Mouse (Mus musculus) hindbrain, embryonic 16.5 days (tissue): ENCODE data around the gene Akr1b7. TPM values are rescaled to one million over a fixed set of nuclear protein-coding genes. Genes with fewer than 3 reads are reported as not detected.
"Not testable (repeated sequence)": the region's sequence is repeated elsewhere in the genome, so short reads cannot be mapped to it uniquely, and the experiment has no call there.

Experiments used
- ATAC-seq: fragments of 200-750 bp; cut with Nextera tagmentation; 2 replicates; pipeline ENCODE4 v1.8.0; 2017; ENCODE audit warnings: moderate TSS enrichment, moderate library complexity
- H3K27ac ChIP-seq: fragments of 300-500 bp; sonication (generic); 2 replicates; pipeline ENCODE4 v1.5.1; 2014; ENCODE audit warnings: low read depth, mild to moderate bottlenecking, control low read depth, low read length, moderate library complexity
- H3K27me3 ChIP-seq: fragments of 300-500 bp; sonication (generic); replicated peaks from 2 replicates; pipeline ENCODE4 v1.6.1; 2014; ENCODE audit warnings: low read length; ENCODE audit not compliant: control insufficient read depth, insufficient read depth
- H3K36me3 ChIP-seq: fragments of 300-500 bp; sonication (generic); 2 replicates; pipeline ENCODE4 v1.6.1; 2014; ENCODE audit warnings: mild to moderate bottlenecking, low read length, moderate library complexity, mixed read lengths; ENCODE audit not compliant: control insufficient read depth, insufficient read depth
- H3K4me1 ChIP-seq: fragments of 300-500 bp; sonication (generic); 2 replicates; pipeline ENCODE4 v1.6.1; 2014; ENCODE audit warnings: low read depth, low read length; ENCODE audit not compliant: control insufficient read depth, insufficient read depth
- H3K4me2 ChIP-seq: fragments of 300-500 bp; sonication (generic); 2 replicates; pipeline ENCODE4 v1.6.1; 2014; ENCODE audit warnings: mild to moderate bottlenecking, low read length, control low read depth, moderate library complexity
- H3K4me3 ChIP-seq: fragments of 300-500 bp; sonication (generic); 2 replicates; pipeline ENCODE4 v1.5.1; 2014; ENCODE audit warnings: mild to moderate bottlenecking, low read length, control low read depth, moderate library complexity
- H3K9ac ChIP-seq: fragments of 300-500 bp; sonication (generic); 2 replicates; pipeline ENCODE4 v1.6.1; 2014; ENCODE audit warnings: low read depth, mild to moderate bottlenecking, control low read depth, low read length, moderate library complexity
- H3K9me3 ChIP-seq: fragments of 300-500 bp; sonication (generic); 2 replicates; pipeline ENCODE4 v1.6.1; 2014; ENCODE audit warnings: mild to moderate bottlenecking, low read length, moderate library complexity; ENCODE audit not compliant: control insufficient read depth
- WGBS: fragments of 180-500 bp; shearing (Covaris S2); extraction: QIAGEN DNeasy Blood & Tissue Kit; methylation state at CpG from one replicate; pipeline ENCODE4 v1.1.7; 2014; 5-methylcytosine and 5-hydroxymethylcytosine counted together
- polyA plus RNA-seq: library from polyadenylated mRNA; unstranded; fragments of >200 nt; fragmentation: Nextera tagmentation; extraction: Ambion mirVana; gene quantifications from 2 replicates; pipeline ENCODE4 v1.2.1, GENCODE M21; 2015

Akr1b7 gene
- polyA plus RNA-seq, result 0.28 TPM in 1 of 2 replicates, not detected in the other

- no peaks in the 10 kb centered on the region for H3K27me3 ChIP-seq
- H3K4me1 ChIP-seq, result no peaks in the 10 kb centered on the region
- no peaks in the 10 kb centered on the region for H3K36me3 ChIP-seq
- no peak within 1 kb of the TSS for H3K27ac ChIP-seq
- ATAC-seq, result no peak
- no peak within 1 kb of the TSS for H3K4me3 ChIP-seq
- H3K4me2 ChIP-seq, result no peak within 1 kb of the TSS
- 76% methylated on average over 6 of the region's 6 CpGs for WGBS
- H3K9me3 ChIP-seq, result 0 out of 2 replicates have a peak, but pooled peaks cover 2% of the 10 kb centered on the region
- H3K9ac ChIP-seq, result no peak within 1 kb of the TSS
Measured at GRCm38 (mm10) chr6:34412023-34412422, at the start of gene Akr1b7. Akr1b7 (plus strand) TSS chr6:34412334.

DNA sequence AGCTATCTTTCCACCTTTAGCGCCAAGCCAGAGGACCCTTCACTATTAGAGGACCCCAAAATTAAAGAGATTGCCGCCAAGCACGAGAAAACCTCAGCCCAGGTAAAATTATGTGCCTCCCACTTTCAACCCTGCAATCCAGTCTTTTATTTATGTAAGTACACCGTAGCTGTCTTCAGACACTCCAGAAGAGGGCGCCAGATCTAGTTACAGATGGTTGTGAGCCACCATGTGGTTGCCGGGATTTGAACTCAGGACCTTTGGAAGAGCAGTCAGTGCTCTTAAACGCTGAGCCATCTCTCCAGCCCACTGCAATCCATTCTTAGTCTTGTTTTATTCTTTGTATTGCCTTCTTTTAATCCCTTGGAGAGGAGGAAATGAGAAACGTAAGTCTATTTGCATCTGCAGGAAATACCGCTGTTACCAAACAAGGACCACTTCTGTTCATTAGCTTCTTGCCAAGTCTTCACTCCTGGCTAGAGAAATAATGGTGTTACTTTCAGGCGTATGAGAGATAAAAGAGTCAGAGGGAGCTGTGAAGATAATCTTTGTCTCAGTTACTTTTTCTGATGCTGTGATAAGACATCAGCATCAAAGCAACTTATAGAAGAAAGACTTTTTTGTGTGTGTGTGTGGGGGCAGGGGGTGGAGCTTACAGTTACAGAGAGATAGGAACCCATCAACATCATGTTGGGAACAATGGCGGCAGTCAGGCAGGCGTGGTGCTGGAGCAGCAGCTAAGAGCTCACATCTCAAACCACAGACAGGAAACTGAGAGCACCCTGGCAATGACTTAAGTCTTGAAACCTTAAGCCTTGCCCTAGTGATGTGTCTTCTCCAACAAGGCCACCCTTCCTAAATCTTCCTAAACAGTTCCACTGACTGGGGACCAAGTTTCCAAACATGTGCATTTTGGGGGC lies 47.7 kb upstream of the Akr1b7 start:
- Histone ChIP-seq H3K9me3 (no peaks in the 10 kb centered on the region), H3K4me3 (no peak overlapping the region), H3K36me3 (no peaks in the 10 kb centered on the region), H3K27ac (no peak overlapping the region), H3K9ac (no peak overlapping the region), H3K4me1 (no peaks in the 10 kb centered on the region), H3K27me3 (no peaks in the 10 kb centered on the region; the same call in 1 of the 2 replicates), H3K4me2 (no peak overlapping the region)
- WGBS, result 89% methylated on average over 12 of the region's 12 CpGs
- ATAC-seq, result no peak

- Histone ChIP-seq H3K9me3 (no peaks in the 10 kb centered on the region), H3K4me3 (no peak overlapping the region), H3K27ac (no peak overlapping the region), H3K27me3 (no peaks in the 10 kb centered on the region), H3K9ac (no peak overlapping the region; the same call in 1 of the 2 replicates), H3K4me1 (no peaks in the 10 kb centered on the region), H3K4me2 (no peak overlapping the region), H3K36me3 (no peaks in the 10 kb centered on the region)
- ATAC-seq, result no peak
- 80% methylated on average over 9 of the region's 9 CpGs for WGBS
Measured at GRCm38 (mm10) chr6:34367998-34368397, 44.1 kb upstream of the Akr1b7 start.

GRCm38 (mm10) chr6:34370081-34370480 lies 42.1 kb upstream of the Akr1b7 start:
- Histone ChIP-seq H3K27ac (no peak overlapping the region), H3K4me3 (no peak overlapping the region), H3K4me1 (no peaks in the 10 kb centered on the region), H3K9ac (no peak overlapping the region), H3K36me3 (no peaks in the 10 kb centered on the region), H3K27me3 (no peaks in the 10 kb centered on the region), H3K9me3 (no peaks in the 10 kb centered on the region), H3K4me2 (no peak overlapping the region)
- WGBS, result 70% methylated on average over 8 of the region's 8 CpGs
- ATAC-seq, result no peak

DNA sequence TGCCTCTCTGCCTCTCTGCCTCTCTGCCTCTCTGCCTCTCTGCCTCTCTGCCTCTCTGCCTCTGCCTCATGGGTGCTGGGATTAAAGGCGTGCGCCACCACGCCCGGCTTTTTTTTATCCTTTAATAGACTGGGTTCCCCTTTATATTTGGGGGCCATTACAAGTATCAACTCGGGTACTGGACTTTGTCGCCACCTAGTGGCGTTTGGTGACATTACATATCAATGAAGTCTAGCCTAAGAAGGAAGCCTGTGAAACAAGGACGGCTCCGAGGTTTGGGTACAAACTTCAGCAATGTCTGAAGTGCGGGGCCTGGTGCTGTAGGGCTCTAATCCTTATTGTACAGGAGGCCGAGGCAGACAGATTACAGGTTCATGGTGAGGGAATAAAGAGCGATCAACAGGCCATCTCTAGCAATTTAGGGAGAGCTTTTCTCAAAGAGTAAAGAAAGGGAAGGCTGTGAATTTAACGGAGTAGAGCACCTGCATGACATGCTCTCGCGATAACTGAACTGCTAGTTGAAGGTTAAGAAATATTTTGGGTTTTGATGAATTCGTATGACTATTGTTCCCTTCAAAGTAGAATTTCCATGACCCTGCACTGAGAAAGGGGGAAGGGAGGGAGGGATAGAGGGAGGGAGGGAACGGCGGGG lies 40.3 kb upstream of the Akr1b7 start:
- Histone ChIP-seq H3K4me3 (no peak overlapping the region), H3K4me1 (no peaks in the 10 kb centered on the region), H3K27ac (no peak overlapping the region), H3K27me3 (no peaks in the 10 kb centered on the region), H3K9me3 (no peaks in the 10 kb centered on the region), H3K9ac (no peak overlapping the region), H3K4me2 (peak overlapping the region; percentile 41; the same call in 1 of the 2 replicates), H3K36me3 (no peaks in the 10 kb centered on the region)
- WGBS, result 26% methylated on average over 18 of the region's 18 CpGs
- ATAC-seq, result peak; percentile 63

DNA sequence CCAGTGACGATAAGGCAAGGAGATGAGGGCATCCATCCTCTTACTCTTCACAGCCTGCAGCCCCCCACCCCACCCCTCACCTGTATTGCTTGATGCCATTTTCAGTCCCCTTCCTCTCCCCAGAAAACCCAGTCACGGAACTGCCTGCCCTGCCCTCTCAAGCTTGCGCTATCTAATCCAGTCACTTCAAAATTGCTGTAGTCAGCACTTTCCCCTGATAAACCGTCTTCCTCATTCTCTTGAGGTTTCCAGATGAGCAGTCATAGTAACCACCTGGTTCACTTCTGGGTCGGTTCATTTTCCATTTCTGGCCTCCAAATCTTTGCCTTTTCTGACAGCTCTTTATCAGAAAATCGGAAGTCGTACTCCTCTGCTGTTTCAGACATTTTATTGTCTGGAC lies 38.3 kb upstream of the Akr1b7 start:
- no peaks in the 10 kb centered on the region for H3K27me3 ChIP-seq
- no peaks in the 10 kb centered on the region for H3K4me1 ChIP-seq
- WGBS, result 77% methylated on average over 7 of the region's 7 CpGs
- H3K9me3 ChIP-seq, result no peaks in the 10 kb centered on the region
- H3K36me3 ChIP-seq, result no peaks in the 10 kb centered on the region
- H3K9ac ChIP-seq, result no peak overlapping the region
- H3K4me2 ChIP-seq, result no peak overlapping the region
- H3K27ac ChIP-seq, result no peak overlapping the region
- no peak overlapping the region for H3K4me3 ChIP-seq
- ATAC-seq, result no peak

GRCm38 (mm10) chr6:34375888-34376287 lies 36.2 kb upstream of the Akr1b7 start:
- not testable (repeated sequence) for H3K4me1 ChIP-seq, H3K9me3 ChIP-seq, H3K4me2 ChIP-seq, ATAC-seq, H3K36me3 ChIP-seq, H3K27me3 ChIP-seq, H3K9ac ChIP-seq, H3K4me3 ChIP-seq, H3K27ac ChIP-seq
- 75% methylated on average over 5 of the region's 5 CpGs for WGBS

- Histone ChIP-seq H3K9me3 (no peaks in the 10 kb centered on the region), H3K4me3 (no peak overlapping the region), H3K27ac (no peak overlapping the region), H3K36me3 (no peaks in the 10 kb centered on the region), H3K9ac (no peak overlapping the region), H3K4me1 (peaks cover 3% of the 10 kb centered on the region), H3K27me3 (no peaks in the 10 kb centered on the region), H3K4me2 (no peak overlapping the region)
- no peak for ATAC-seq
- 49% methylated on average over 8 of the region's 8 CpGs for WGBS
Measured at GRCm38 (mm10) chr6:34383401-34383800, 28.7 kb upstream of the Akr1b7 start.

DNA sequence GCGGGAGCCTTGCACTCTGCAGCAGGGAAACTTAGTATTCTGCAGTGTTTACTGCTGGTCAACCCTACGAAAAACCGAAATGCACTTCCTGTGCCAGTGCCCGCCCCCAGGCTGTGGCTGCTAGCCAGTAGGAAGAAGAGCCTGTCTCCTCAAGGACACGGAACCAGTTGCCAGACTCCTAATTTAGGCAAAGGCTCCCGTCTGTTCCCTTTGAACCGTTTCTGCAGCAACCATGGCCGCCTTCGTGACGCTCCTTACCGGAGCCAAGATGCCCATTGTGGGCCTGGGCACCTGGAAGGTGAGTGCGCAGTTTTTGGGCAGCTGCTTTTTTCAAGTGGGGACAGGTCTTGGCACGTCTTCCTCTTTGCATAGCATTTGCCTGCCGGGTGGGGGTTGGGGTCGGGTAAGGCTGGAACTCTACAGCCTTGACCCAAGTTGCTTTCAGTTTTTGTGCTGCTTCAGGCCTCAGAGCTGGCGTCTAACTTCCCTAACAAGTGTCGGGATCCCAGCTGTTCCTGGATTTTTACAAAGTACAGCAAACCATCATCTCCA lies 27.9 kb upstream of the Akr1b7 start, which contains the start of gene Akr1b10:
Gene Akr1b10 (plus strand): TSS at position 109 of the 552 bp plus-strand sequence.
- Histone ChIP-seq H3K9ac (peak within 1 kb of the TSS; percentile 64), H3K4me3 (peak within 1 kb of the TSS; percentile 49), H3K27me3 (no peaks in the 10 kb centered on the region), H3K36me3 (no peaks in the 10 kb centered on the region), H3K4me1 (peaks cover 3% of the 10 kb centered on the region), H3K9me3 (no peaks in the 10 kb centered on the region), H3K27ac (peak within 1 kb of the TSS; percentile 67), H3K4me2 (peak within 1 kb of the TSS; percentile 75)
- 3% methylated on average over 17 of the region's 17 CpGs for WGBS
- ATAC-seq, result peak; percentile 96
